Mouse (Mus musculus) myocyte (in vitro differentiated cells): ENCODE measurements around the gene Anapc5.

Source experiments
- CEBPB ChIP-seq: IDR thresholded peaks from 2 replicates; pipeline ENCODE4 v1.6.1; 2011; ENCODE audit warnings: mild to moderate bottlenecking, moderate library complexity; ENCODE audit not compliant: poor library complexity, insufficient read depth, severe bottlenecking
- MAX ChIP-seq: IDR thresholded peaks from one replicate; pipeline ENCODE4 v1.6.1; 2011; ENCODE audit warnings: low read depth, mild to moderate bottlenecking, control low read depth
- MYOD1 ChIP-seq, 3 experiments: IDR thresholded peaks; one replicate each; pipeline ENCODE4 v1.6.1; 2011; ENCODE audit warnings: control low read depth in 2 of 3, low read depth in 2 of 3, mild to moderate bottlenecking in 2 of 3, moderate library complexity in 1 of 3; ENCODE audit not compliant: insufficient read length in 2 of 3, control insufficient read depth in 1 of 3
- MYOG ChIP-seq, 3 experiments: IDR thresholded peaks; one replicate each; pipeline ENCODE4 v1.6.1; 2011; ENCODE audit warnings: control low read depth in 2 of 3, low read depth in 2 of 3, mild to moderate bottlenecking in 2 of 3; ENCODE audit not compliant: insufficient read length in 2 of 3, control insufficient read depth in 1 of 3, insufficient read depth in 1 of 3
- POLR2A ChIP-seq: IDR thresholded peaks from one replicate; pipeline ENCODE4 v1.6.1; 2011; ENCODE audit warnings: low read depth, mild to moderate bottlenecking, control low read depth, moderate library complexity; ENCODE audit not compliant: insufficient read length
- POLR2AphosphoS2 ChIP-seq: IDR thresholded peaks from one replicate; pipeline ENCODE4 v1.6.1; 2011; ENCODE audit warnings: low read depth, control low read depth; ENCODE audit not compliant: insufficient read length
- SRF ChIP-seq: IDR thresholded peaks from one replicate; pipeline ENCODE4 v1.6.1; 2011; ENCODE audit warnings: low read depth; ENCODE audit not compliant: control insufficient read depth, insufficient read length
- TCF12 ChIP-seq: IDR thresholded peaks from one replicate; pipeline ENCODE4 v1.6.1; 2011; ENCODE audit warnings: mild to moderate bottlenecking, control low read depth; ENCODE audit not compliant: poor library complexity, insufficient read depth, severe bottlenecking
- USF1 ChIP-seq: IDR thresholded peaks from one replicate; pipeline ENCODE4 v1.6.1; 2011; ENCODE audit warnings: low read depth, mild to moderate bottlenecking, control low read depth, moderate library complexity

GRCm38 (mm10) chr5:122863053-122863452 lies 41.9 kb upstream of the Anapc5 start:
- TF ChIP-seq POLR2A, result no peak
- TF ChIP-seq MAX, result no peak
- no peak for TF ChIP-seq CEBPB
- no peak for TF ChIP-seq POLR2AphosphoS2
- TF ChIP-seq MYOG (IDR thresholded peaks at IDR 0.05; ENCODE audit: control insufficient read depth in 1 of 3, insufficient read depth in 1 of 3, insufficient read length in 2 of 3, low read depth in 2 of 3), result no peak
- no peak for TF ChIP-seq TCF12
- no peak for TF ChIP-seq MYOD1 (IDR thresholded peaks at IDR 0.05; ENCODE audit: control insufficient read depth in 1 of 3, insufficient read length in 2 of 3, low read depth in 2 of 3)
- no peak for TF ChIP-seq USF1
- TF ChIP-seq SRF, result no peak
